Mouse (Mus musculus) brown adipose tissue, adult 24 weeks (tissue): Measurements from ENCODE around the gene Olfr214. TPM values are rescaled to one million over a fixed set of nuclear protein-coding genes. Genes with fewer than 3 reads are reported as not detected.
"Not testable (repeated sequence)": the region's sequence is repeated elsewhere in the genome, so short reads cannot be mapped to it uniquely, and the experiment has no call there.

Source experiments
- H3K27ac ChIP-seq: fragments of 200-500 bp; replicated peaks from 2 replicates; pipeline ENCODE4 v1.5.1; 2012; ENCODE audit warnings: low read depth, mild to moderate bottlenecking, low read length
- H3K4me1 ChIP-seq: fragments of 200-500 bp; 2 replicates; pipeline ENCODE4 v1.6.1; 2012; ENCODE audit warnings: low read length, mixed read lengths; ENCODE audit not compliant: control insufficient read depth, insufficient read depth, insufficient read length
- H3K4me3 ChIP-seq: fragments of 200-500 bp; 2 replicates; pipeline ENCODE4 v1.5.1; 2012; ENCODE audit warnings: low read depth, mild to moderate bottlenecking, low read length, moderate library complexity; ENCODE audit not compliant: insufficient read depth
- polyA plus RNA-seq: library from polyadenylated mRNA; stranded (reverse); fragments of >200 nt; gene quantifications from 2 replicates; pipeline ENCODE4 v1.2.4, GENCODE M21; 2012; ENCODE audit not compliant: missing spikeins, insufficient read depth, insufficient read length

The Olfr214 gene
- polyA plus RNA-seq = not detected in 2 replicates

GRCm38 (mm10) chr6:116553935-116554334, at the start of gene Olfr214:
TSS of gene Olfr214 (plus strand) at chr6:116554235.
- no peak within 1 kb of the TSS for H3K27ac ChIP-seq
- no peak within 1 kb of the TSS for H3K4me3 ChIP-seq
- H3K4me1 ChIP-seq = no peaks in the 10 kb centered on the region

- not testable (repeated sequence) for H3K4me3 ChIP-seq, H3K27ac ChIP-seq, H3K4me1 ChIP-seq
Measured at GRCm38 (mm10) chr6:116506302-116507003, 47.6 kb upstream of the Olfr214 start, which contains the start of gene Olfr212. TSS of gene Olfr212 (plus strand) at chr6:116506516.

- Histone ChIP-seq H3K27ac (no peak overlapping the region), H3K4me3 (no peak overlapping the region), H3K4me1 (no peaks in the 10 kb centered on the region)
Measured at GRCm38 (mm10) chr6:116514832-116515231, 39.2 kb upstream of the Olfr214 start.

GRCm38 (mm10) chr6:116538156-116538555, 15.9 kb upstream of the Olfr214 start, which contains the start of gene Olfr213:
TSS of gene Olfr213 (plus strand) at chr6:116538456.
- Histone ChIP-seq H3K4me3 (no peak within 1 kb of the TSS), H3K27ac (no peak within 1 kb of the TSS), H3K4me1 (no peaks in the 10 kb centered on the region)

GRCm38 (mm10) chr6:116542500-116542899, 11.5 kb upstream of the Olfr214 start:
- H3K4me3 ChIP-seq = no peak overlapping the region
- H3K4me1 ChIP-seq = no peaks in the 10 kb centered on the region
- no peak overlapping the region for H3K27ac ChIP-seq

GRCm38 (mm10) chr6:116550841-116551240, 3.2 kb upstream of the Olfr214 start, which contains the start of gene Gm5580:
TSS of gene Gm5580 (plus strand) at chr6:116551141.
- not testable (repeated sequence) for H3K4me1 ChIP-seq, H3K27ac ChIP-seq, H3K4me3 ChIP-seq

- Histone ChIP-seq H3K4me3 (no peak overlapping the region), H3K4me1 (no peaks in the 10 kb centered on the region), H3K27ac (no peak overlapping the region)
Measured at GRCm38 (mm10) chr6:116554952-116555351, 917 bp downstream of the Olfr214 start.

- Histone ChIP-seq H3K27ac (no peak overlapping the region), H3K4me1 (no peaks in the 10 kb centered on the region), H3K4me3 (no peak overlapping the region)
Measured at GRCm38 (mm10) chr6:116569834-116570233, 15.8 kb downstream of the Olfr214 start.

- H3K4me3 ChIP-seq = no peak within 1 kb of the TSS
- no peak within 1 kb of the TSS for H3K27ac ChIP-seq
- no peaks in the 10 kb centered on the region for H3K4me1 ChIP-seq
Measured at GRCm38 (mm10) chr6:116584095-116584494, 30.1 kb downstream of the Olfr214 start, which contains the start of gene Olfr215. TSS of gene Olfr215 (minus strand) at chr6:116584195.

- H3K4me3 ChIP-seq = not testable (repeated sequence)
Measured at GRCm38 (mm10) chr6:116600969-116601368, 46.9 kb downstream of the Olfr214 start.

GRCm38 (mm10) chr6:116607230-116607629, 53.2 kb downstream of the Olfr214 start:
- H3K4me1 ChIP-seq = no peaks in the 10 kb centered on the region
- no peak overlapping the region for H3K4me3 ChIP-seq

More at GRCm38 (mm10) chr6:116600969-116601368, 46.9 kb downstream of the Olfr214 start:
- H3K4me1 ChIP-seq, H3K27ac ChIP-seq: not testable (repeated sequence)

More at GRCm38 (mm10) chr6:116607230-116607629, 53.2 kb downstream of the Olfr214 start:
- no peak overlapping the region for H3K27ac ChIP-seq

Other genes with a start within 250 kb of the Olfr214 start
- 22.2 and 33.3 TPM in 2 replicates for gene March8, start 216.2 kb upstream of the Olfr214 start, polyA plus RNA-seq
- 1.3 and 2.8 TPM in 2 replicates for gene Alox5, start 93.1 kb upstream of the Olfr214 start, polyA plus RNA-seq
- not detected in 2 replicates for gene Olfr211, start 65.1 kb upstream of the Olfr214 start, polyA plus RNA-seq
- gene Olfr212, start 47.7 kb upstream of the Olfr214 start, polyA plus RNA-seq = not detected in 2 replicates
- not detected in 2 replicates for gene Olfr213, start 15.8 kb upstream of the Olfr214 start, polyA plus RNA-seq
- gene Gm5580, start 3.1 kb upstream of the Olfr214 start, polyA plus RNA-seq = not detected in 2 replicates
- gene Olfr215, start 30.0 kb downstream of the Olfr214 start, polyA plus RNA-seq = not detected in 2 replicates
- gene Zfp422, start 74.8 kb downstream of the Olfr214 start, polyA plus RNA-seq = 10.3 and 10.9 TPM in 2 replicates
- 39.6 and 45.2 TPM in 2 replicates for gene Depp1, start 96.4 kb downstream of the Olfr214 start, polyA plus RNA-seq
- 3.6 and 4.2 TPM in 2 replicates for gene Rassf4, start 119.7 kb downstream of the Olfr214 start, polyA plus RNA-seq
- gene Tmem72, start 162.7 kb downstream of the Olfr214 start, polyA plus RNA-seq = not detected in 2 replicates